Comparison of ENCODE assay signal across 7 mouse cellular contexts in the genomic region with DNA sequence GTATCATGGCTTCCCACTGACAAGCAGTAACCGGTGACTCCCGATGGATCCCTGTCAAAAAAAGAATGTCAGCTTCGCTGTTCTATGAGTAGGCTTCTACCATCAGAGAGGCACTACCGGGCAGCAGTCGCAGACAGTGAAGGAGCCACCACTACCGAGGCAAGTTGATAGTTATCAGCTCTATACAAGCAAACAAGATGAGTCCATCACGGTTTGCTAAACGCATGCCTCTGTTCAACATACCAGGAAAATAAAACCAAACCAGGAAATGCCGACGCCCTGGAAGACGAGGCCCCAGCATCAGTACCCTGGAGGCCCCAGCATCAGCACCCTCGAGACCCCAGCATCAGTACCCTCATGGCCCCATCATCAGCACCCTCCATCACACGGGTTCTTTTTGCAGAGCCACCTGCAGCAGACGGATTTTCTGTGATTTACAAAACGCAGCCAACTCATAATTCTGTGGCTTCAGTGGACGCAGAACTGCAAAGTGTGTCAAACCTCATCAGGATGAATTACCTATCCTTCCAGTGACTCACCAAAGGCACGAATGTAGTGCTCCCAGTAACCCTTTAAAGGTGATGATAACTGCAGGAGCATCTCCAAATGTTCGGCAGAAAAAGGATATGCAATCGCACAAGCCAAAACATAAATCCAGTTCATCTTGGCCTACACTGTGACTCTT. TPM values are rescaled to one million over a fixed set of nuclear protein-coding genes. Genes with fewer than 3 reads are reported as not detected.
A peak's percentile ranks its signal among the peaks of the same experiment; 100 is the strongest.
DNase-seq lines count a peak whose midpoint lies in the region; ATAC-seq lines count a peak whose summit lies in the region.

No protein-coding gene starts in this region.

- no peak for ATAC-seq in embryonic facial prominence, embryonic 13.5 days (ENCODE audit: insufficient number of reproducible peaks, insufficient read depth, low FRiP score, low TSS enrichment, low read depth)
- no peak for ATAC-seq in hindbrain, embryonic 12.5 days (ENCODE audit: low FRiP score)
- ATAC-seq in neural tube, embryonic 15.5 days (ENCODE audit: low FRiP score): no peak

- peaks cover 9% of the 10 kb centered on the region for H3K36me3 ChIP-seq in embryonic facial prominence, embryonic 13.5 days
- peaks cover 7% of the 10 kb centered on the region; the same call in 1 of the 2 replicates for H3K36me3 ChIP-seq in hindbrain, embryonic 12.5 days
- H3K36me3 ChIP-seq in neural tube, embryonic 15.5 days: peaks cover 5% of the 10 kb centered on the region; the same call in 1 of the 2 replicates

- WGBS in embryonic facial prominence, embryonic 13.5 days: 43% methylated on average over 19 of the region's 19 CpGs
- 54% methylated on average over 19 of the region's 19 CpGs for WGBS in hindbrain, embryonic 12.5 days
- 24% methylated on average over 19 of the region's 19 CpGs for WGBS in neural tube, embryonic 15.5 days

- peak; percentile 24 to 36 for DNase-seq in layer of hippocampus, postnatal 14 days (ENCODE audit: low spot score in 2 of 2)
- no peak for DNase-seq in layer of hippocampus, postnatal 25 days (ENCODE audit: extremely low spot score in 1 of 2, low spot score in 1 of 2)
- DNase-seq in ovary, postnatal 10 days (ENCODE audit: low spot score): no peak
- DNase-seq in urinary bladder, adult 18-20 months (ENCODE audit: low spot score in 2 of 2): no peak

- H3K9ac ChIP-seq in embryonic facial prominence, embryonic 13.5 days: peak overlapping the region; percentile 49
- H3K9ac ChIP-seq in hindbrain, embryonic 12.5 days: peak overlapping the region; percentile 49
- H3K9ac ChIP-seq in neural tube, embryonic 15.5 days (replicated peaks): peak overlapping the region; percentile 49

- peak overlapping the region; percentile 65 for H3K4me2 ChIP-seq in embryonic facial prominence, embryonic 13.5 days
- peak overlapping the region; percentile 59 for H3K4me2 ChIP-seq in hindbrain, embryonic 12.5 days (replicated peaks)
- peak overlapping the region; percentile 62 for H3K4me2 ChIP-seq in neural tube, embryonic 15.5 days

- no peak overlapping the region for H3K27ac ChIP-seq in embryonic facial prominence, embryonic 13.5 days
- peak overlapping the region; percentile 72 for H3K27ac ChIP-seq in hindbrain, embryonic 12.5 days
- H3K27ac ChIP-seq in neural tube, embryonic 15.5 days (replicated peaks): peak overlapping the region; percentile 45

- peak overlapping the region; percentile 20 for H3K4me3 ChIP-seq in embryonic facial prominence, embryonic 13.5 days
- H3K4me3 ChIP-seq in hindbrain, embryonic 12.5 days: peak overlapping the region; percentile 32
- peak overlapping the region; percentile 90 for H3K4me3 ChIP-seq in neural tube, embryonic 15.5 days (replicated peaks)

- H3K27me3 ChIP-seq in embryonic facial prominence, embryonic 13.5 days: 0 out of 2 replicates have a peak, but pooled peaks cover 7% of the 10 kb centered on the region
- H3K27me3 ChIP-seq in hindbrain, embryonic 12.5 days: no peaks in the 10 kb centered on the region
- no peaks in the 10 kb centered on the region for H3K27me3 ChIP-seq in neural tube, embryonic 15.5 days (replicated peaks)

- H3K4me1 ChIP-seq in embryonic facial prominence, embryonic 13.5 days: peaks cover 23% of the 10 kb centered on the region
- peaks cover 28% of the 10 kb centered on the region for H3K4me1 ChIP-seq in hindbrain, embryonic 12.5 days
- H3K4me1 ChIP-seq in neural tube, embryonic 15.5 days: peaks cover 35% of the 10 kb centered on the region

- no peaks in the 10 kb centered on the region for H3K9me3 ChIP-seq in embryonic facial prominence, embryonic 13.5 days
- no peaks in the 10 kb centered on the region for H3K9me3 ChIP-seq in hindbrain, embryonic 12.5 days (replicated peaks)
- no peaks in the 10 kb centered on the region for H3K9me3 ChIP-seq in neural tube, embryonic 15.5 days (replicated peaks)

RNA-seq across cellular contexts. Expression of a gene that starts 2.6 kb away (rescaled TPM):
- total RNA-seq in layer of hippocampus, postnatal 14 days (2021): 1,000 to 10,000 TPM; 1,197 to 1,205 TPM
- total RNA-seq in layer of hippocampus, postnatal 25 days (2021): 1,000 to 10,000 TPM; 1,211 to 1,267 TPM
- polyA plus RNA-seq in embryonic facial prominence, embryonic 13.5 days (2015; fragmentation: Nextera tagmentation; extraction: Ambion mirVana): 197 and 260 TPM in 2 replicates
- 313 and 317 TPM in 2 replicates for polyA plus RNA-seq in hindbrain, embryonic 12.5 days (2016; fragmentation: Nextera tagmentation; extraction: Ambion mirVana)
- polyA plus RNA-seq in neural tube, embryonic 15.5 days (2015; fragmentation: Nextera tagmentation; extraction: Ambion mirVana): 454 and 487 TPM in 2 replicates

Comparison
In these comparisons a context has a peak if more than half of its experiments do, and no peak if none do; other contexts are left out.
1. DNase-seq: peak in layer of hippocampus, postnatal 14 days (2 of 2); none in layer of hippocampus, postnatal 25 days (0 of 2), ovary, postnatal 10 days (single experiment) and urinary bladder, adult 18-20 months (0 of 2).
2. H3K4me3 ChIP-seq: peak in every context shown above with its lines; median percentile 90 in neural tube, embryonic 15.5 days; 32 in hindbrain, embryonic 12.5 days; 20 in embryonic facial prominence, embryonic 13.5 days.
3. Peak in every context shown above with its lines, with median percentiles within 50 percentile points of each other: H3K4me2 ChIP-seq and H3K9ac ChIP-seq.